Mouse (Mus musculus): ENCODE measurements around the gene Mrpl51.
A peak's percentile ranks its signal among the peaks of the same experiment; 100 is the strongest.
"Not testable (repeated sequence)": the region's sequence is repeated elsewhere in the genome, so short reads cannot be mapped to it uniquely, and the experiment has no call there.

Mrpl51 gene

DNA sequence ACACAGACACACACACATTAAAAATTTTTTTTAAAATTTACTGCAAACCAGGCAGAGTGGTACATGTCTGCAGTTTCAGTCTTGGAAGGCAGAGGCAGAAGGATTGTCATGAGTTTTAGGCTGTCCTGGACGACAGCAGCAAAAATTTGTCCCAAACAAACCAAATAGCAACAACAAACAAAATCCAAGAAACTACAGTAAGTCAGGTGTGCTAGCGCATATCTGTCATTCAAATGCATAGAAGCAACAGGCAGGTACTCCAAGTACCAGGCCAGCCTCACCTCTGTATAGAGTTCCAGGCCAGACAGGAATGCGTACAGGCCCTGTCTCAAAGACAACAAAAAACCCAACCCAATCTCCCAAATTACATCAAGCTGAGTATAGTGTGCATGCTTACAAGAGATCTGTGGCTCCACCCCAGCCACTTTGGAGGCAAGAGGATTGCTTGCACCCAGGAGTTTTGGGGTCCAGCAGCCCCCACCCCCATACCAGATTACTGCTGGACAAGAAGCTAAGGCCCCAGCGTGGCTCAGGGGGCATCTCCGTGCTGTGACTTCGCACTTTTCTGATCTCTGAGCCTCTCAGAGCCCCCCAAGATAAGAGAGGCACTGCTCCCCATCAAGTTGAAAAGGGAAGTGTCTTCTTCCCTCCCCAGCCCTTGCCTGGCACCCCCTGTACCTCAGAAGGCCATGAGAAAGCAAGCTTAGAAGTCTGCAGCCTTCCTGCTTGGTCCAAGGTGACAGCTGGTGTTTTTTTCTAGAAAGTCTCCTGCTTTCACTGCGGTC is 31.6 kb upstream of the Mrpl51 start:
- no peak for DNase-seq (ENCODE audit: low read depth, low spot score)

DNA sequence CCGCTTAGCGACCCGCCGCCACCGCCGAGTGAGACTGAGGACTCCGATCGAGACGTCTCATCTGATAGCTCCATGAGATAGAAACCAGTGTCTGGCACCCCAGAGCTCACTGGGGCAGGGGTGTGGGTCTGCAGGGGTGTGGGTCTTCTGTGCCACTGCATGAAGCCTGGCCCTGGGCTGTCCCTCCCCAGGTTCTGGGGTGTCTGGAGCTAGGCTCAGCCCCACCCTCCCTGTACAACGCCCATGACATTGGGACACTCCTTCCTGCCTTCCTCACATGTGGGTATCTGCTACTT is 31.1 kb upstream of the Mrpl51 start:
- peak; percentile 13 for DNase-seq (ENCODE audit: low read depth, low spot score)

DNA sequence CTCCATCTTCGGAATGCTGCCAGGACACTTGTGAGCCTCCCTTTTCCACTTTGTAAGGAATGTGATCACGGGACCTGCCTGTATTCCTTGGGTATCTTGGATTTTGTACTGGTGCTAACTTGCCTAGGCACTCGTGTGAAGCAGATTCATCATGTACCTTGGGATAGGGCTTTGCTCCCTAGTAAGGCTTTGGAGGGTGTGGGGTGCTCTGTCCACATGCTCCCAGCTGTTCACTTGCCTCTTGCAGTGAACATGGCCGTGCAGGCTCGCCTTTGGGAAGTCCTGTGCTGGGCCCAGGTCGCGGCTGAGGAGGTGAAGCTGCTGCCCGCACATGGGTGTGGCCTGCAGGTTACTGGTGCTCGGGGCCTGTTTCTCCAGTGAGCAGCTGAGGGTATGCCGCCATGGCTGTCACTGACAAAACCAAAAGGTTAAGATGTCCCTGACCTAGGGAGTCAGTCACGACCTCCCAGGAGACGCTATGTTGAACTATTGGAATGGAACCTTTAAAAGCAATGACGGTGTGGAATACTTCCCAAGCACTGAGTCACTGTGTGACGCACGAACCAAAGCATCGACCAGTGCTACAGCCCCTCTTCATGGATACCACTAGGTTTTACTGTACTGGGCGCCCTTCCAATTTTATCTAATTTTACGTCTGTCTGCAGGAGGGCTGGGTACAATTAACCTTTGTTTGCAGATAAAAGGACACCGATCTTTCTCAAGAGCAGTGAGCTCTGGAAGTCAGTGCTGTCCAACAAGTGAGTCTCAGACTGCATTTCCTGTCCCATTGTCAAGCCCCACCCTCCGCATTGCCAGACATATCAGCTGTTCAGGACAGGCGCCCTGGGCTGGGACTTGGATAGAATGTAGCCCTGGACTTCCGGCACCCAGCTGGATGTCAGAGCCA is 30.5 kb upstream of the Mrpl51 start:
- peak; percentile 39 for DNase-seq (ENCODE audit: low read depth, low spot score)

DNA sequence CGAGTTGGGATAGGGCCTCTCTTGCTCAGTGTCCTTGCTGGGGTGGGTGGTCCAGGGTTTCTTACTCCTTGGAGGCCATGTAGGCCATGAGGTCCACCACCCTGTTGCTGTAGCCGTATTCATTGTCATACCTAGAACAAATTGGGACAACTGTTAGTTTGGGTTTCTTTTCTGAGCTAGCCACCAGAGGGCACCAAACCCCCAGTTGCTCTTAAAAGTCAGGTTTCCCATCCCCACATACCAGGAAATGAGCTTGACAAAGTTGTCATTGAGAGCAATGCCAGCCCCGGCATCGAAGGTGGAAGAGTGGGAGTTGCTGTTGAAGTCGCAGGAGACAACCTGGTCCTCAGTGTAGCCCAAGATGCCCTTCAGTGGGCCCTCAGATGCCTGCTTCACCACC is 29.6 kb upstream of the Mrpl51 start:
- DNase-seq (ENCODE audit: low read depth, low spot score): peak; percentile 90

DNA sequence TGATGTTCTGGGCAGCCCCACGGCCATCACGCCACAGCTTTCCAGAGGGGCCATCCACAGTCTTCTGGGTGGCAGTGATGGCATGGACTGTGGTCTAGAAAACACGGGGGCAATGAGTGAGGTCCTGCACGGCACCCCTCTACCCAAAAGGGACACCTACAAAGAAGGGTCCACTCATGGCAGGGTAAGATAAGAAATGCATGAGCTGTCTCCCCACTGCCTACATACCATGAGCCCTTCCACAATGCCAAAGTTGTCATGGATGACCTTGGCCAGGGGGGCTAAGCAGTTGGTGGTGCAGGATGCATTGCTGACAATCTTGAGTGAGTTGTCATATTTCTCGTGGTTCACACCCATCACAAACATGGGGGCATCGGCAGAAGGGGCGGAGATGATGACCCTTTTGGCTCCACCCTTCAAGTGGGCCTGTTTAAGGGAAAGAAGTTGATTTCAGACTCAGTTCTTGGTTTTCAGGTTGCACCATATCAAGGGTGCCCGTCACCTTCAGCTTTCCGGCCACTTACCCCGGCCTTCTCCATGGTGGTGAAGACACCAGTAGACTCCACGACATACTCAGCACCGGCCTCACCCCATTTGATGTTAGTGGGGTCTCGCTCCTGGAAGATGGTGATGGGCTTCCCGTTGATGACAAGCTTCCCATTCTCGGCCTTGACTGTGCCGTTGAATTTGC is 28.8 kb upstream of the Mrpl51 start:
- not testable (repeated sequence) for DNase-seq (ENCODE audit: low read depth, low spot score)

DNA sequence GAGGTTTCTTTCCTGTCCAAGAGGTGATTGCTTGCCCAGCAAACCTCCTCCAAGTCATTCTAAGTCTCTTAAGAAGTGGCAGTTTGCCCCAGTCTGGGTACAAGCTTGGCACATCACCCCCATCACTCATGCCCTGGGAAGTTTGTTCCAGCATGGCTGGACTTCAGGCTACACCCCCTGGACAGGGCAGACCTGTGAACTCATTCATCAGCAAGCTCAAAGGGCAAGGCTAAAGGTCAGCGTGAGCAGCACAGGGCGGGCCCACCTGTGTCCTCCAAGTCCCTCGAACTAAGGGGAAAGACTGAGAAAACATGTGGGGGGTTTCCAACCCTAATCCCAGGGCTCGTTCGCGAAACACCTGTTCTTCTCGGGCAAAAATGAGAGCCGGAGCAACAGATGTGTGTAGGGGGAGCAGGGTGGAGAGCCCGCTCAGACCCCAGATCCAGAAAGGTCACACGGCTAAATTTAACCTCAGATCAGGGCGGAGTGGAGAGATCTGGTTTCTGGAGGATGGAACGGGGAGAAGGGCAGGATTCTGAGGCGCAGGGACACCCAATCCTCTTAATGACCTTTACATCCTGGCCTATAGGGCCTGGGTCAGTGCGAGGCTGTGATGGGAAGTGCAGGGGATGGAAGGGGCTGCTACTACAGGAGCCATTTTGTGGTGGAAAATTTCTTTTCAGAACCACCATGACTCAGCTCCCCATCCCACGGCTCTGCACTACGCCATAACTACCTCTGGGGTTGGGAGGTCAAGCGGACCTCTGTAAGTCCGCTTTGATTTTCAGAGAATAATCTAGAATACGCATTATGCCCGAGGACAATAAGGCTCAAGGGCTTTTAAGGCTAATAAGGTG is 27.6 kb upstream of the Mrpl51 start:
- peak; percentile 52 for DNase-seq (ENCODE audit: low read depth, low spot score)

DNA sequence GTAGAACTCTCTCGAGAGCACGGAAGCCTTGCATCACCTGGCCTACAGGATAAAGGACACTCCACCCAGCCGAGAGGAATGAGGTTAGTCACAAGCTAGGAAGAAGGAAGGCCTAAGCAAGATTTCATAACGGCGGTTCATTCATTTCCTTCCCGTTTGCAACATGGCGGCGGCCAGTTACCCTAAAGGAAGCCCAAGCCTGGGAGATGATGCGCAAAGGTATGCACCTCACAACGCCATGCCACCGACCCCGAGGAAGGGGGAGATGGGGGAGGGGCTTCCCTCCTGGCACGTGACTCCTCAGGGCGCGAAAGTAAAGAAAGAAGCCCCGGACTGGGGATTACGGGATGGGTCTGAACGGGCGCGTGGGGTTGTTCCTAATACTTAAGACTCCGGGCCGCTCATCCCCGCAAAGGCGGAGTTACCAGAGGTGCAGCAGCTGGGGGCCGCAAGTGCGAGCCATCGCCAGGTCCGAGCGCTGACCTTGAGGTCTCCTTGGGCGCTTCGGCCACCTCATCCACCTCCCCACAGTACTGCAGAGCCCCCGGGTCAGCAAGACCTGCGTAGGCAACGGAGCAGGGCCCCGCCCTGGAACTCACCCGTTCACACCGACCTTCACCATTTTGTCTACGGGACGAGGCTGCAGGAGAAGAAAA is 26.8 kb upstream of the Mrpl51 start:
- DNase-seq (ENCODE audit: low read depth, low spot score): peak; percentile 83

DNA sequence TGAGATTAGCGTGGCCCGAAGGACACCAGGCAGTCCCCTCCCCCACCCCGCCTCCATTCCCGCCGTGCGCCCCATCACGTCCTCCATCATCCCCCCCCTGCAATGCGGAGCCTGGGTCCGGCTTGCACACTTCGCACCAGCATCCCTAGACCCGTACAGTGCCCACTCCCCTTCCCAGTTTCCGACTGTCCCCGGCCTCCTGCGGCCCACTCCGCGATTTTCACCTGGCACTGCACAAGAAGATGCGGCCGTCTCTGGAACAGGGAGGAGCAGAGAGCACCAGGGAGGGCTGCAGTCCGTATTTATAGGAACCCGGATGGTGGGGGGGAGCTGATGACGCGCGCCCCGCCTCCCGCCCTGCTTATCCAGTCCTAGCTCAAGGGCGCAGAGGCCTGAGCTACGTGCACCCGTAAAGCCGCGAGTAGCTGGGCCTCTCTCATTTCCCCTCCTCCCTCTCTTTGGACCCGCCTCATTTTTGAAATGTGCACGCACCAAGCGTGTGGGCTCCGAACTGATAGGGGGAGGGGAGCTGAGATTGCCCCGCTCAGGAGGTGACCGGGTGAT is 26.2 kb upstream of the Mrpl51 start:
- DNase-seq (ENCODE audit: low read depth, low spot score): peak; percentile 98

DNA sequence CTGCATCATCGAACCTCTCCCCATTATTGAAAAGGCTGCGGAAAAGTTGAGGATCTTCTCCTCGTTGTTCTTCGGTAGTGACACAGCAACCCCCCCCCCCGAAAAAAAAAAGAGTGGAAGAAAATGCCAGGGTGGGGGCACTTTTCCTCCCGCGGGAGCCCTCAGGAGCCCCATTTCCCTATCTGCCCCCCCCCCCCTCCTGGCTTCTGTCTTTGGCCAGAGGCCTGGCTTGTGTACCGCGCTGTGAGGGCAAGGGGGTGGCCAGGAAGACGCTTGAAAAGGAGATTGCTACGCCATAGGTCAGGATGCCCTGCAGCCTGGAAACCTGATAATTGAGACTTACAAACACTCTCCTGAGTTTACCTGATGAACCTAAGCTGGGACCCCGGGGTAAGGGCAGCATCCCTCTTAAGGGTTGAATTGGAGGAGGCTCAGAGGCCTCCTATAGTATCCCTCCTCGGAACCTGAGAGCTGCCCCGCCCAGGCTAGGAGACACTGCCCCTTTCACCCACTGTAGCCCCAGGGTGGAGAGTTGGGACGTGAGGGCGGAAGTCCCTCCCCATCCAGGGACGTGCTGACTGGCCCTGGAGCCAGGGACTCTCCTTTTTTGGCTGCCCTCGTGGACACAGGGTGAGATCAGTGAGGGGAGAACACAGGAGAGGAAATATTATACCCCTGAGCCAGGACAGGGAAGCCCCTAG is 25.4 kb upstream of the Mrpl51 start, which contains the start of gene Gapdh:
Gene Gapdh (minus strand): TSS at position 417 of the 701 bp plus-strand sequence.
- peak; percentile 33 for DNase-seq (ENCODE audit: low read depth, low spot score)

DNA sequence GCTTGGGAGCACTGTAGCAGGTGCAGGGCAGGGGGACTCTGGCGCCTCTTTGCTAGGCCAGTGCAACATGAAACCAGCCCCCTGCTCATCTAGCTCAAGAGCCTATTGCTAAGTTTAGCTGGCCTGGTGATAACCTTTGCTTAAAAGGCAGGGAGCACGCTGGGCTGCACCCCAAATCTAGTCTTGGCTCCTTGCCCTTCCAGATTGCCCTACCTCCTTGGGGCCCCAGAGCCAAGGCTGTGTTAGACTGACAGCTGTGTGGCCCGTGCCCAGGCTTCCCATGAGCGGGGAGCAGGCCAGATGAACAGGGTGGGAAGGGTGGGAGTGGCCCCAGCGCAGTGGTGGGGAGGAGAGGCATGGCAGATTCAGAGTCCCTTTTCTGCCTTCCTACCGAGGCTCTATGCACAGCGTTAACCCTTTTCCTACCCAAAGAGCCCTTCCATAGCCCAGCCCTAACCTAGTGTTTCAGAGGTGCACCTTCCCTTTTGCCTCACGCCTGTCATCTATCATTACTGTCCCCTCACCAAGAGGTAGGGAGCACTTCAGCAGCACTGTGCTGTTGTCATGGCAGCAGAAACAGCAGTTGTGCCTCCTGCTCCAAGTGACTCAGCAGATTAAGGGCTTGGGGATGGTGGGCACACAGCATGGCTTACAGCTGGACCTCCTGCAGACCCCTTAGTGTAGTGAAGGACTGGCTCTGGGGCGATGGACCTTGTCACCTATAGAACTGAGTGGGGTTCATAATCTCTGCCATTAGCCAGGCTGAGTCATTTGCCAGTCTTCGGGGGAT is 24.5 kb upstream of the Mrpl51 start:
- no peak for DNase-seq (ENCODE audit: low read depth, low spot score)

DNA sequence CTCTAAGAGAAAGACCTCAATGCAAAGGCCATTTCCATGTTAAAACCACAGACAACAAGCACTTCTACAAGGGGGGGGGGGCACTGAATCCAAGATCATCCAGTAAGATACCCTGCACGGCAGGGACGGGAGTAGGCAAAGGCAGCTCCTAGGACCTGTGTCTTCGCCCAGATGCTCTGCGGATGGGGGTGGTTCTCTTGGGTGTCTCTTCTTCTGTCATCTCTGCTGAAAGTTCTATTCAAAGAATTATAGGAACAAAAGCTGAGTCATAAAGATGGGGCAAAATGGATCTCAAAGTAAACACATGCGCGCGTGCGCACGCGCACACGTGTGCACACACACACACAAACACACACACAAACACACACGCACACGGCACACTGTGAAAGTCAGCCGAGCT is 23.5 kb upstream of the Mrpl51 start:
- no peak for DNase-seq (ENCODE audit: low read depth, low spot score)

DNA sequence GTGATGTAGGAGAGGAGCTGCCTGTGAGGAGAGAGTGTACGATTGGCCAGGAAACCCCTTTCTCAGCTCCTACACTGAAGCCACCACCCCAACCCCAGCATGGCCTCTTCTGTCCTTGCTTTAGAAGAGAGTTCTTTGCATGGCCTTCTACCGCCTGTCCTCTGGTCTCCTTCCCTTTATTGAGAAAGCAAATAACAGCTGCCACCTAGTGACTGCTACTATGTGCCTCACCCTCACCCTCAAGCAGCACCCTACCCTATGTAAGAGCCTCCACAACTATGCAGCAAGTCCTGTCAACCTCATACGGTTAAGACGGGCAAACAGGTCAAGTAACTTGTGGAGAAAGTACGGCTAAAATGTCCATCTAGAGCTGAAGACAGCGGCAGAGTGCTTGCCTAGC is 21.4 kb upstream of the Mrpl51 start:
- DNase-seq (ENCODE audit: low read depth, low spot score): no peak

DNA sequence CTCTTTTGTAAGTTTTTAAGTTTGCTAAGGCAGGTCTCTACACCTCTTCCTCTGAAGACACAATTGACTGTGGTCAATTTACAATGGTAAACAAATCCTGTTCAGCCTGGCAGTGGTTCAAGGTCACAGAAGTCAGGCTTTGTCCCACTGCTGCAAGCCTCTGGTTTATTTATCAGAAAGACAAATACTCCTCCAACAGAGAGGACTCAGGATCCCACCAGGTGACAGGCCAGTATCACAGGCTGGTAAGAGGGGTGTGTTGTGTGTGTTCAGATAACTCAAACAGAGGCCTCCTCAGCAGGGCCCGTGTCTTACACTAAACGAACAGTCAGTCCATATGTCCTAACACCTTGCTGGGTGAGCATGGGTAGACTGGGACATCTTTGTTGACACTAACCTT is 19.1 kb upstream of the Mrpl51 start:
- DNase-seq (ENCODE audit: low read depth, low spot score): no peak

DNA sequence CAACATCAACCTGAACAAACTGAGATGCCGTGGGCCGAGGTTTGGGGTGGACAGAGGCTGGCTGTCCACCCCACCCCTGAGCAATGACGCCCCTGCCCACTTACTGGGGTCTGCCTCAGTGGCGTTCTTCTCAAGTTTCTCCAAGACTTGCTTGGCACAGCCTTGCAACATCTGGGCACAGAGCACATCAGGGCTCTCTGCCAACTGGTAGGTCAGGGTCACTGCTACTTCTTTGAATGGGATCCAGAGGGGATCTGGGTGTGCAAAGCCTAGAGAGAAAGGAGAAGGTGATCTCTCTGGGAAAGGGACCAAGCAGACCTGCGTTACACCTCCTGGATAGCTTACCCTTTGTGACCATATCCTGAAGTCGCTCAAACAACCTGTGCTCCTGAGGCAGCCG is 18.3 kb upstream of the Mrpl51 start:
- no peak for DNase-seq (ENCODE audit: low read depth, low spot score)

DNA sequence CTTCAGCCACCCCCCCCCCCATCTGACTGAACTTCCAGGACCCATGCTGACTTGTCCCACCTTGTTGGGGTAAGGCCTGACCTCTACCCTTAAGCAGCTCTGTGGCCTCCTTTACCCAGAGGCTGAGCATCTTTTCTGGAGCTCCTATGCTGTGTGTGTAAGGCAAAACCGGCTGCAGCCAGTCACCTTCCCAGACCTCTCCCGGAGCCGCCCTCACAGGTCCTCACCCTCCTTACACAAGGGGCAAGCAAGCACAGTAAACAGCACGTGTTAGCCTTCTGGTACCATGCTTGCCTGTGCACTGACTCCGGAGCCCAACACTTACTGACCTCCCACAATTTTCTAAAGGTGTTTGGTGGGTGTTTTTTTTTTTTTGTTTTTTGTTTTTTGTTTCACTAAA is 16.1 kb upstream of the Mrpl51 start:
- no peak for DNase-seq (ENCODE audit: low read depth, low spot score)

DNA sequence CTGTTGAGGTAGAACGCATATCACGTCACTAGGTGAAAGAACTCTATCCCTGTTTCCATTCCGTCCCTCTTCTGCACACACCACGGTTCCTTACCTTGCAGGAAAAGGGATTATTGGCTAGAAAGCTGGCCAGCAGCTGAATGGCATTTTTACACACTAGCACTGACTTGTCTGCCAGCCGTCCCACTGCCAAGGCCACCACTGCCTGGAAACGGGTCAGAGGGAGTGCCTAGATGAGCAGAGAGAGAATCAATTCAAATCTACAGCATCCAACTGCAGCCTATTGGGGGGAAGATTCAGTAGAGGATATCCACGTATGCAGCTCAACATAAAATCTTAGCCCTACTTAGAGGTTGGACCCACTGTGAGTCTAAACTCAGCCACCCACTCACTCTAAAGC is 12.0 kb upstream of the Mrpl51 start:
- DNase-seq (ENCODE audit: low read depth, low spot score): no peak

DNA sequence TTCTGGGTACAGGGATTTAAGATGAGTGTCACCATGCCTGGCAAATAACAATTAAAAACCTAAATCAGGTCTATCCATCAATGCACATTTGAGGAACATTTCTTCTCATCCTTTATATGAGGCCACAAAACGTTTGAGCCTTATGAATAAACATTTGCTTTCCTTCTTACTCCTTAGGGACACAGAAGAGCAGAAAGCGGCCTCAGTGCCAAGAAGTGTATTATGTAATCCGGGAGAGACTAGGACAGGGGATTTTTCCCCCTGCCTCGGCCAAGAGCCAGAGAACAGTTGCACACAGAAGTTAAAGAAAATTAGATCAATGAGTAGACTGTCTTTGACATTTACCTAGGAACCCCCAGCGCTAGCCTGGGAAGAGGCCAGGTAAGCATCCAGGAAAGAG is 9.5 kb upstream of the Mrpl51 start:
- no peak for DNase-seq (ENCODE audit: low read depth, low spot score)

DNA sequence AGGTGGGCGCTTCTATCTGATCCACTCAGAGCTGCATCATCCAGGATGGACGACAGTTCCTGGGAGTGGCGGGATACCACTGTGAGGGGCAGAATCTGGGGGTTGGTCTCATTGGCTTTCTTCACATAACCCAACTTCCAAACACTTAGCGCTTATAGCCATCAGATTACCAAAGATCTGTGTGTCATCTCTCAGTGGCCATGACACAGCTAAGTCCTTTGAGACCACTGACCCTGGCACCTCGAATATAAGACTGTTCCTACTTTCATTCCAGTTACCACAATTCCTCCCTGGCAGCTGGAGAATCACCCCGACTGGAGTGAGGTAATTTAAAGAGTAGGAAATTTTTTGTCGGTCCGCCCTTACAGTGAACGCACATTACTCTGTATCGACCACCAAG is 5.4 kb upstream of the Mrpl51 start:
- no peak for DNase-seq (ENCODE audit: low read depth, low spot score)

DNA sequence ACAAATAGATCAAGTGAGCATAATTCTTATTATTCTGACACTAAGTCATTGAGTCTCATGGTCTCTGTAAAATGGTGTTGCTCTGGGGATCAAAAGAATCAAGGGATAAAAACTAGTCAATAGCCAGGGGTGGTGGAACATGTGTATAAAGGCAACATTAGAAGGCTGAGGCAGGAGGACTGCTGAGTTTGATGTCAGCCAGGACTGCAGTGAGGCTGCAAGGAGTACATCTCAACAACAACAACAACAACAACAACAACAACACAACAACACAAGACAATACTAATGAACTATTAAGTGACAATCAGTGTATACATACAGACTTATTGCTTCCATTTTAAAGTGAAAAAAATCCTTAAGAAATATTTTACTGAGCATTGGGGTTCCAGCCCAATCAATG is 785 bp upstream of the Mrpl51 start:
- DNase-seq (ENCODE audit: low read depth, low spot score): no peak
